Mouse (Mus musculus): ENCODE results near the gene Ccnl2. TPM values are rescaled to one million over a fixed set of nuclear protein-coding genes. Genes with fewer than 3 reads are reported as not detected.

The Ccnl2 gene
- total and polyA plus RNA-seq, 3 experiments, result 46.1 to 103 (median 48.6) TPM

GRCm38 (mm10) chr4:155775855-155776254 lies 36.4 kb upstream of the Ccnl2 start:
- Histone ChIP-seq H3K4me3 (ENCODE audit: control insufficient read depth in 1 of 2, insufficient read depth in 1 of 2, low read depth in 2 of 2, low read length in 2 of 2) (no peak overlapping the region), H3K79me2 (ENCODE audit: control insufficient read depth, insufficient read depth, low read length, poor library complexity) (no peaks in the 10 kb centered on the region), H3K36me3 (ENCODE audit: control insufficient read depth in 1 of 2, insufficient read depth in 2 of 2, low read length in 2 of 2) (peaks cover 0 to 8% of the 10 kb centered on the region in 2 experiments; a peak in 2 of 4 replicates), H3K4me1 (ENCODE audit: control insufficient read depth in 1 of 2, insufficient read depth in 2 of 2, low read length in 2 of 2) (peaks cover 6 to 21% of the 10 kb centered on the region in 2 experiments), H3K27ac (ENCODE audit: control insufficient read depth, low read depth, low read length) (no peak overlapping the region), H3K9me3 (replicated peaks; ENCODE audit: insufficient read depth, low read length) (no peaks in the 10 kb centered on the region), H3K27me3 (ENCODE audit: control insufficient read depth in 1 of 2, insufficient read depth in 2 of 2, low read length in 2 of 2) (no peaks in the 10 kb centered on the region), H3K9ac (ENCODE audit: control insufficient read depth, low read depth, low read length, poor library complexity, severe bottlenecking) (no peak overlapping the region)
- no peak for DNase-seq (ENCODE audit: low read depth, low spot score)
- TF ChIP-seq MAZ (IDR thresholded peaks at IDR 0.05; ENCODE audit: low read depth, low read length) (no peak), POLR2AphosphoS2 (IDR thresholded peaks at IDR 0.05; ENCODE audit: low read length) (no peak)

GRCm38 (mm10) chr4:155776704-155777335 lies 35.5 kb upstream of the Ccnl2 start:
- DNase-seq (ENCODE audit: low read depth, low spot score), result peak; percentile 44
- Histone ChIP-seq H3K36me3 (ENCODE audit: control insufficient read depth in 1 of 2, insufficient read depth in 2 of 2, low read length in 2 of 2) (peaks cover 0 to 8% of the 10 kb centered on the region in 2 experiments; a peak in 2 of 4 replicates), H3K4me3 (ENCODE audit: control insufficient read depth in 1 of 2, insufficient read depth in 1 of 2, low read depth in 2 of 2, low read length in 2 of 2) (no peak overlapping the region), H3K9me3 (replicated peaks; ENCODE audit: insufficient read depth, low read length) (no peaks in the 10 kb centered on the region), H3K79me2 (ENCODE audit: control insufficient read depth, insufficient read depth, low read length, poor library complexity) (no peaks in the 10 kb centered on the region), H3K27me3 (ENCODE audit: control insufficient read depth in 1 of 2, insufficient read depth in 2 of 2, low read length in 2 of 2) (no peaks in the 10 kb centered on the region), H3K4me1 (ENCODE audit: control insufficient read depth in 1 of 2, insufficient read depth in 2 of 2, low read length in 2 of 2) (peaks cover 6 to 21% of the 10 kb centered on the region in 2 experiments), H3K9ac (ENCODE audit: control insufficient read depth, low read depth, low read length, poor library complexity, severe bottlenecking) (no peak overlapping the region), H3K27ac (ENCODE audit: control insufficient read depth, low read depth, low read length) (no peak overlapping the region)
- TF ChIP-seq GATA1 (IDR thresholded peaks at IDR 0.05; ENCODE audit: low read depth, low read length) (0 out of 2 replicates have a peak, but pooled peaks have one; percentile 31), ZKSCAN1 (IDR thresholded peaks at IDR 0.05; ENCODE audit: low read depth, low read length) (no peak), NRF1 (IDR thresholded peaks at IDR 0.05; ENCODE audit: insufficient read depth, low read depth, low read length, poor library complexity, severe bottlenecking) (no peak), SIN3A (IDR thresholded peaks at IDR 0.05; ENCODE audit: low read length) (0 out of 2 replicates have a peak, but pooled peaks have one; percentile 12), CHD1 (IDR thresholded peaks at IDR 0.05; ENCODE audit: low read depth, low read length) (no peak), MAZ (IDR thresholded peaks at IDR 0.05; ENCODE audit: low read depth, low read length) (no peak), MXI1 (IDR thresholded peaks at IDR 0.05; ENCODE audit: low read depth, low read length) (no peak)

- Histone ChIP-seq H3K27ac (ENCODE audit: control insufficient read depth, low read depth, low read length) (no peak overlapping the region), H3K27me3 (ENCODE audit: control insufficient read depth in 1 of 2, insufficient read depth in 2 of 2, low read length in 2 of 2) (no peaks in the 10 kb centered on the region), H3K9ac (ENCODE audit: control insufficient read depth, low read depth, low read length, poor library complexity, severe bottlenecking) (no peak overlapping the region), H3K79me2 (ENCODE audit: control insufficient read depth, insufficient read depth, low read length, poor library complexity) (no peaks in the 10 kb centered on the region), H3K36me3 (ENCODE audit: control insufficient read depth in 1 of 2, insufficient read depth in 2 of 2, low read length in 2 of 2) (peaks cover 0 to 8% of the 10 kb centered on the region in 2 experiments; a peak in 2 of 4 replicates), H3K4me3 (ENCODE audit: control insufficient read depth in 1 of 2, insufficient read depth in 1 of 2, low read depth in 2 of 2, low read length in 2 of 2) (no peak overlapping the region), H3K4me1 (ENCODE audit: control insufficient read depth in 1 of 2, insufficient read depth in 2 of 2, low read length in 2 of 2) (peaks cover 6 to 21% of the 10 kb centered on the region in 2 experiments), H3K9me3 (replicated peaks; ENCODE audit: insufficient read depth, low read length) (no peaks in the 10 kb centered on the region)
- peak; percentile 47 for DNase-seq (ENCODE audit: low read depth, low spot score)
- TF ChIP-seq KAT2A (conservative IDR thresholded peaks at IDR 0.05; ENCODE audit: low read depth, low read length) (no peak), EP300 (IDR thresholded peaks at IDR 0.05; ENCODE audit: low read depth in 1 of 2, low read length in 2 of 2) (peak in 1 of 2 experiments; percentile 25; a peak in 1 of 4 replicates), CHD2 (IDR thresholded peaks at IDR 0.05; ENCODE audit: low read length) (no peak), RCOR1 (IDR thresholded peaks at IDR 0.05; ENCODE audit: low read depth, low read length) (peak; percentile 88), GATA1 (IDR thresholded peaks at IDR 0.05; ENCODE audit: low read depth, low read length) (peak; percentile 59), CTCF (IDR thresholded peaks at IDR 0.05 in 2 of 3, conservative IDR thresholded peaks at IDR 0.05 in 1 of 3; ENCODE audit: control insufficient read depth in 1 of 3, insufficient read depth in 1 of 3, low read depth in 2 of 3, low read length in 3 of 3, poor library complexity in 1 of 3, severe bottlenecking in 1 of 3) (no peak), TCF12 (IDR thresholded peaks at IDR 0.05; ENCODE audit: low read depth, low read length) (no peak), TAL1 (IDR thresholded peaks at IDR 0.05; ENCODE audit: low read length) (no peak; the same call in 1 of the 2 replicates)
Observed at GRCm38 (mm10) chr4:155777816-155778215, 34.5 kb upstream of the Ccnl2 start.

Data from MEL (cell line).